Mouse (Mus musculus) mouse embryonic stem cell (cell line): Measurements from ENCODE around the gene Auts2.

ENCODE experiments used
- in situ Hi-C, 2 experiments: fragments of 300-500 bp; cut with MboI; formaldehyde crosslinking; loops; 1 replicate in 1 of 2; 3 replicates in 1 of 2; pipeline ENCODE4 v1.14.3; 2019 to 2020; ENCODE audit warnings: low sequenced_read_pairs in 2 of 2, low pct_unique_long_range_greater_than_20kb in 1 of 2, mixed read lengths in 1 of 2; ENCODE audit not compliant: unreplicated experiment in 1 of 2

Auts2 gene

DNA sequence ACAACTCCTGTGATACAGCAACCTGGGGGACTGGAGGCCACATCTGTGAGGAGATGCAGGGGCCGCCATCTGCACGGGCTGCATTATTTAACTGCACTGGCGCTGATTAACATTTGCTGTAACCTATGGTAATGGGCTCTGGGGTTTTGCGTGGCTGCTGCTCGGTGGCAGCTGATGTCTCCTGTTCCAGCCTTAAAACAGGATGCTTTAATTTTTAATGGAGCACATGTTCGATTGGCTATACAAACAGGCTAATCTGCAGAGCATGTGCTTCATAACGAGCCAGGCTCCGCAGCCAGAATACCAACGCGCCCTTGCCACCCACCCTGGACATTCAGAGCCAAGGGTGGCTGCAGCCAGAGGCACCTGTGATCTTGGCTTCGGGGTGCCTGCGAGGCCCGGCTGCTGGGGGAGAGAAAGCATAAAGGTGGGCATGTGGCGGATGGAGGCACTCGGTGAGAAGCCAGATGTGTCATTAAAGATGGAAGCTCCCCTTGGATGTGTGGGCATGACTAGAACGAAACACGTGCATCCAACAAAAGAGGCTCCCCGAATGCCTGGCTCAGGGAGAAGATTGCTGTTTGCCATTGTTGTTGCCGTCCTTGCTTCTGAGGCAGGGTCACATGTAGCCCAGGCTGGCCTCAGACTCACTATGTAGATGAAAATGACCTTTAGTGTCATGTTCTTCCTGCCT, 884.2 kb downstream of the Auts2 start:
- in situ Hi-C loops: no loop called here

DNA sequence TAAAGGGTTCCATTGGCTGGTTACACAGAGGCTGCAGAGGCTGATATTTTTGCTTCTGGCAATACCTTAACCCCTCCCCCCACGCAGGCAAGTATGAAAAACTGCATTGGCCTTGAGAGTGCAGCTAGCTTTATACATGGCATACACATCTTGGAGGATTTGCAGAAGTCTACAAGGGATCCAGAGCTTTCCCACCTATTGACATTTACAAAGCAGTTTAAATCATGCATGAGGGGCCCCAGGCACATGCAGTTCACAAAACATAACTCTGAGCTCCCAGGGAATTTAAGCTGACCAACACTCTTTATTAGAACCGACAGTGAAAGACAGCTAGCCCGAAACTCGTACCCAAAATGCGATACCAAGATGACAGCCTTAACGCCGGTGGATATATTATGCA, 888.9 kb downstream of the Auts2 start:
- in situ Hi-C loops: no loop called here

- in situ Hi-C loops: no loop called here
Observed at GRCm38 (mm10) chr5:131650381-131650891, 892.7 kb downstream of the Auts2 start.

DNA sequence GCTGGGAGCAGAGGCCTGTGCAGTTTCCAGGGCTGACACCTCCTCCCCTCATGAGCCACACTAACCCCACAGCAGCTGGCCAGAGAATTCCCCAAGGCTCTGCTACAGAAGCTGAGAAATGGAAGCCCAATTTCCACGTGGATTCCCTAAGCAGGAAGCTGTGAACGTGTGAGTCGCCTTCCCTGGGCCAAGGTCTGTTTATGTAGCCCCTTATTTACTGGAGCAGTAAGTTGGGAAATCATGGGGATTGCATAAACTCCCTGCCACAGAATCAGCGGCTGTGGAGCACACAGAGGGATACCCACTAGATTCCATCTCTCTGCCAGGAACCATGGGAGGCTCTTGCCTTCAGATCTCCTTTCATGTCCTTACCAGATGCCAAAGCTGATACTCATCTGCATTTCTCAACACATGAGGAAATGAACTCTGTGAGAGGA, 895.4 kb downstream of the Auts2 start:
- in situ Hi-C loops: no loop called here

DNA sequence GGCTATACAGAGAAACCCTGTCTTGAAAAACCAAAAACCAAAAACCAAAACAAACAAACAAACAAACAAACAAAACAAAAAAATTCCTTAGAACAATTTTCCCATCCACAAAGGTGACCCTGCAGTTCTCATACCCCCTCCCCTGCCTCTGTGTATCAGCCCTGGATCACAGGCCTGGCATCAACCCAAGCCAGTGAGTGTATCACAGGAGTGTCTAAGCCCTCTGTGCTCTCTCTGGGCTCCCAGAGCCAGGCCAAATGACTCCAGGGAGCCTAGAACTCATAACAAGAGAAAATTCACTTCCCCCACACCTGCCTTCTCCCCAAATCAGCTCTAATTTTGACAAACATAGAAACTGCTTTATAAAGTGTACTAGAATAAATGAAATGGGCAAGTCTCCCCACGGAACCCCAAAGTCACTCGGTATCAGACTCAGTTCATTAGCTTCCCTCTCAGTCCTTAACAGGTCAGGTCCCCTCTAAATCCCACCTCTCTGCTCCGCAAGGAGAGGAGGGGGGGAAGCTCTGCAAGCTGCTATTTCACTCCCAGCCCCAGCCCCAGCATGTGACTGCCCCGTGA, 896.0 kb downstream of the Auts2 start:
- in situ Hi-C loops: no loop called here

DNA sequence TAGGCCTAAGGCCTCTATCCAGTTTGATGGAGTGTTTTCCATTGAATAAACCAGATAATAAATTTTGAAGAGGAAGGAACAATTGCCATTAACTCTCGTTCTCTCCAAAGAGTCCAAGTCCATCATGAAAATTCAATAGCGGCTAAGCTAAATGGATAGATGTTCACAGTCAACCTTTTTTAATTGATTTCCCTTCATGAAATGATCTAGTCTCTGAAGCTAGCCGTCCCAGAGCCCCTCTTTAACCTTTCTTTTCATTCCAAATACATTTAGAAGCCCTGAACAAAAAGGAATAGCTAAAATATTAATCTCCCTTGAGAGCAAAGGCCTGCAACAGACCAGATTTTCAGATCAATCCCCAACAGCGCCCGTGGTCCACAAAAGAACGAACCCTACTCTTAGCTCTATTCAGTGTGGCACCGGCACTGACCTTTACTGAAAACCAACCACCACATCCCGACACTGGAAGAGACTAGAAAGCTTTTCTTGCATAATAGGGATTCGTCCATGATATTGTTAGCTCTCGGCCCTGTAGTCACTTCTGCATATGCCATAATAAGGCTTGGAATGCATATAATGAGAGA, 896.9 kb downstream of the Auts2 start:
- in situ Hi-C loops: no loop called here

DNA sequence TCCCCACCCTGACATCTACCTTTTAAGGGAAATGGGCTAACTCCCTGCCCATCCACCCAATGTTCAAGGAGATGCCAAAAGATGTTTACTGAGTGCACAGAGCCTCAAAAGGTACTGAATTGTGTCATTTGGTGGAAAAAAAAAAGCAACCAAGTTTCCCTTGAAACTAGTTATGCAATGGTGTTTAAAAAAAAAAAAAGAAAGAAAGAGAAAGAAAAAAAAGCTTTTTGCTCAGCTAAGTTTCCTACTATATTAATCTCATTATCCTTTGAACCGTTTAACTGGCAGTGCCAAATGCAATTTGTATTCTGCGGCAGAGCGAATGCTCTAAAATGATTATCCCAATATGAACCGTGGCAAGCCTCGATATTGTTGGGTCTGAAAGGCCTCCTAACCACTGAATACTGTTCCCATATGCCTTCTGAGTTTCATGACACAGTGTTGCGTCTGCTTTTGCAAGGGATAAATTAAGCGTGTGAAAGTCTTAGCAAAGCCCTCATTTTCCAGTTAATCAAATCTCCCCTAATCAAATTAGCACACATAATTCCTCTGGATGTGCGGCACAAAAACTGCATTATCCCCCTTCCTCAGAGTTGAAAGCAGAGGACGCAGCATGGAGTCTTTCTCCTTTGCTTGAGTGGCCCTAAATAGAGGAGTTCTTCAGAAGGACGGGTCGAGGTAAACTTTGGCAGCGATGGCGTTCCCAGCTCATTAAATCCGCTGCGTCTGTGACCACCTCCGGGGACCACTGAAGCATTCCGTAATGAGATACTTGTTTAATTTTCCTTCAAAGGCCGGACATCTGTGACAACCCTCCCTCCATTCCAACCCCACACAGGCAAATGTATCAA, 897.6 kb downstream of the Auts2 start:
- in situ Hi-C loops: no loop called here

DNA sequence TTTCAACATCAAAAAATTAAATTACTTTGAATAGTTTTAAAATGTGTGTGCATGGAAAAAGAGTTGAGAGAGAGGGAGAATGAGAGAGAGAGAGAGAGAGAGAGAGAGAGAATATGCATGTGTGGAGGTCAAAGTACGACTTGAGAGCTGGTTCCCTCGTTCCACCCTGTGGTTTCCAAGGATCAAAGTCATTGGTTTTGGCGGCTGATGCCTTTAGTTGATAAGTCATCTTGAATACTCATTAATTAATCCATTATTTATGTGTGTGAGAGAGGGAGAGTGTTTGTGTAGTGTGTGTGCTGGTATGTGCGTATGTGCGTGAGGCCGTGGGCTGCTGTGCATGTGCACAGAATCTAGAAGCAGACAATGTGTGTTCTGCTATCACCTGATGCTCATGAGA, 898.8 kb downstream of the Auts2 start:
- in situ Hi-C loops: no loop called here

- in situ Hi-C loops: no loop called here
Observed at GRCm38 (mm10) chr5:131643176-131644174, 899.7 kb downstream of the Auts2 start.

GRCm38 (mm10) chr5:131642752-131643151, 900.4 kb downstream of the Auts2 start:
- in situ Hi-C loops: no loop called here

- in situ Hi-C loops: no loop called here
Observed at GRCm38 (mm10) chr5:131636431-131636830, 906.7 kb downstream of the Auts2 start.

DNA sequence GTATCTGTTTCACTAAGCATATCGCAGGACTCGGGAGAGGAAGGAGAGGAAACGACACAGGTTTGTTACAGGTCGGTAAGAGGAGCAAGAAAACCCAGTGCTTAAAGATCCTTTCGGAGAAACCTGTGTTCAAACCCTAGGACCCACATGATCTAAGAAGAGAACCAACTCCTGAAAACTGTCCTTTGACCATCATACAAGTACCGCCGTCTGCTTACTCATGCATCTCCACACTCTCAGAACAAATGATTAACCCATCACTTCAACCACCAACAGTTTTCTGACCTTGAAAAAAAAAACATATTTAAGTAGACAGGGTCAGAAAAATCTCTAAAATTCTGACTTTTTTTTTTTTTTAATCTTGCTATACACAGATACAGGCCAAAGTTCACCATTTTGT, 908.4 kb downstream of the Auts2 start:
- in situ Hi-C loops: no loop called here

GRCm38 (mm10) chr5:131631998-131632379, 911.2 kb downstream of the Auts2 start:
- in situ Hi-C loops: no loop called here

DNA sequence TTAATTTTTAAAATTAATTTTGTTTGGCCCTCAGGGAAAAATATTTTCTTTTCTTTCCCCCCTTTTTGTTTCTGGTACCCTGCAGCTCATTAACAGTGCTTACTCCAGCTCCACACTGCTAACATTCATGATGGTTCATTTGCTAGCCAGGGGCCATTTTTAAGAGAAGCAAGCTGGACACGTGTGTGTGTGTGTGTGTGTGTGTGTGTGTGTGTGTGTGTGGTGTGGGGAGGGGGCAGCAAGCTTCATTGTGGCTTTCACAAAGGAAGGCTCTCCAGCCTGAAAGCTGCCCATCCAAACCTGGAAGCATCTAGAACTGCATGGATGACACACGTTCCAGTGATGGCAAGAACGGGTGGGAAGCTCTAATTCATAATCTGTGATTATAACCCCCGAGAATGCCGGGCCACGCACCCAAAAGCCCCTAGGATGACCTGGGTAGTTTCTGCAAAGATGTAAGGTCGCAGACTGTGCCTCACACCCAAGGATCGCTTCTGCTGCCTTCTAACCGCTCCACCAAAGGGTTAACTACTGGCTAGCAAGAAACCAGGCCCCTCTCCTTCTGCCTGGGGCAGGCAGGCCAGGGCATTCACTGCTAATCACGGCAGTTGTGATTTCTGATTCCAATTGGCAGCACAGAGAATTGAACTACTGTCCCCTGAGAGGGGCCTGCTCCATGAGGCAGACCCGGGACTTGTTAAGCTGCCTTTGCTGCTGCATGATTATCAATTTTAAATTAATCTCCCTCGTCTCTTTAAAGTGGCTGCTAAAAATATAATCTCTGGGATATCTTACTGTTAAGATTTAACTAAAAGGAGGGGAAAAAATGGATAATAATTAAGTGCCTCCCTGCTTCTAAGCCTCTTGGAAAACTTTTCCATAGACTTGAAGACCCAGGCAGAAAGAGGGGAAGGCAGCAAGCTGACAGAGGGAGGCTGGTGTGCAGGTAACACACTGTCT, 911.8 kb downstream of the Auts2 start:
- in situ Hi-C loops: no loop called here

- in situ Hi-C loops: no loop called here
Observed at GRCm38 (mm10) chr5:131630577-131630976, 912.6 kb downstream of the Auts2 start.

- in situ Hi-C loops: no loop called here
Observed at GRCm38 (mm10) chr5:131616113-131616876, 926.8 kb downstream of the Auts2 start.
